23 mouse cellular contexts compared by ENCODE assay signal in genomic region chr17:27199205-27199604, GRCm38 (mm10). TPM values are rescaled to one million over a fixed set of nuclear protein-coding genes. Genes with fewer than 3 reads are reported as not detected.
DNase-seq lines count a peak whose midpoint lies in the region; ATAC-seq and TF ChIP-seq lines count a peak whose summit lies in the region.
"Had no signal": no experiment of that assay in that cellular context is flagged by ENCODE, and none has a peak within 500 bp of the region (broad histone marks: within the 10 kb centered on the region; RNA-seq: fewer than 3 reads in every experiment).

No protein-coding gene starts in this region.

- TF ChIP-seq CTCF in cerebellum, adult 2 months (IDR thresholded peaks at IDR 0.05; ENCODE audit: borderline replicate concordance, insufficient read depth, low read depth, low read length) = no peak
- no peak for TF ChIP-seq CTCF in E14TG2a.4 (conservative IDR thresholded peaks at IDR 0.05; ENCODE audit: low read length)
- TF ChIP-seq CTCF in midbrain, postnatal 0 days (IDR thresholded peaks at IDR 0.05) = no peak

- peaks cover 29% of the 10 kb centered on the region for H3K4me1 ChIP-seq in cerebellum, adult 2 months (ENCODE audit: control insufficient read depth, insufficient read depth, low read length)
- peaks cover 65% of the 10 kb centered on the region for H3K4me1 ChIP-seq in E14TG2a.4 (replicated peaks; ENCODE audit: low read depth, low read length)
- peaks cover 88% of the 10 kb centered on the region for H3K4me1 ChIP-seq in limb, embryonic 10.5 days
- H3K4me1 ChIP-seq in midbrain, postnatal 0 days (ENCODE audit: insufficient read depth, low read length) = 0 out of 2 replicates have a peak, but pooled peaks cover 2% of the 10 kb centered on the region

- 43% methylated on average over 9 of the region's 9 CpGs for WGBS in cerebellum, adult 2 months
- WGBS in limb, embryonic 10.5 days = 96% methylated on average over 9 of the region's 9 CpGs
- WGBS in midbrain, postnatal 0 days = 98% methylated on average over 9 of the region's 9 CpGs

- H3K9ac ChIP-seq in midbrain, postnatal 0 days (replicated peaks; ENCODE audit: low read length, poor library complexity, severe bottlenecking) = no peak overlapping the region

- no peak for TF ChIP-seq POLR2A in cerebellum, adult 2 months (IDR thresholded peaks at IDR 0.05; ENCODE audit: borderline replicate concordance, insufficient read depth, low read length)

- no peaks in the 10 kb centered on the region for H3K9me3 ChIP-seq in E14TG2a.4 (ENCODE audit: low read length)
- H3K9me3 ChIP-seq in limb, embryonic 10.5 days (replicated peaks) = no peaks in the 10 kb centered on the region
- H3K9me3 ChIP-seq in midbrain, postnatal 0 days (ENCODE audit: low read length) = no peaks in the 10 kb centered on the region
- H3K9me3 ChIP-seq: G1E had no signal

- H3K36me3 ChIP-seq in E14TG2a.4 (ENCODE audit: insufficient read depth, low read length) = peaks cover 71% of the 10 kb centered on the region
- H3K36me3 ChIP-seq in limb, embryonic 10.5 days = peaks cover 81% of the 10 kb centered on the region
- peaks cover 32% of the 10 kb centered on the region for H3K36me3 ChIP-seq in midbrain, postnatal 0 days (ENCODE audit: insufficient read depth, low read length)

- H3K27ac ChIP-seq in cerebellum, adult 2 months (ENCODE audit: insufficient read depth, low read length) = no peak overlapping the region
- peak overlapping the region; percentile 79; the same call in 1 of the 2 replicates for H3K27ac ChIP-seq in limb, embryonic 10.5 days
- no peak overlapping the region for H3K27ac ChIP-seq in midbrain, postnatal 0 days (ENCODE audit: low read depth, low read length)

- no peak for ATAC-seq in midbrain, postnatal 0 days (ENCODE audit: low FRiP score)
- ATAC-seq: activated CD4-positive, CD25-positive, alpha-beta regulatory T cell, adult 4 months; CD4-positive, CD25-positive, alpha-beta regulatory T cell, adult 4 months; Patski had no signal

- H3K4me2 ChIP-seq in midbrain, postnatal 0 days (ENCODE audit: low read depth, low read length, poor library complexity, severe bottlenecking) = no peak overlapping the region

- H3K27me3 ChIP-seq in cerebellum, adult 2 months (ENCODE audit: control insufficient read depth, insufficient read depth, low read length) = no peaks in the 10 kb centered on the region
- no peaks in the 10 kb centered on the region for H3K27me3 ChIP-seq in E14TG2a.4 (ENCODE audit: insufficient read depth, low read length)
- H3K27me3 ChIP-seq in limb, embryonic 10.5 days (ENCODE audit: low read depth, poor library complexity, severe bottlenecking) = no peaks in the 10 kb centered on the region
- H3K27me3 ChIP-seq in midbrain, postnatal 0 days (ENCODE audit: insufficient read depth, low read length) = no peaks in the 10 kb centered on the region
- H3K27me3 ChIP-seq: CH12.LX, Patski had no signal

- DNase-seq in cerebellum, postnatal 14 days = peak; percentile 43 to 56
- DNase-seq in cerebellum, adult 2 months = no peak
- no peak for DNase-seq in limb, embryonic 10.5 days (ENCODE audit: low spot score)
- no peak for DNase-seq in lung, postnatal 36 days
- no peak for DNase-seq in midbrain, postnatal 0 days (ENCODE audit: low spot score)
- DNase-seq: adrenal gland, adult 2 months; adrenal gland, adult 8-10 months; adrenal gland, postnatal 10 days; adrenal gland, postnatal 14 days; adrenal gland, postnatal 25 days; adrenal gland, postnatal 36 days; B cell, adult 2 months; cerebellum, adult 11 months; cerebellum, adult 11-12 months; cerebellum, adult 18-20 months; cerebellum, adult 8-10 months had no signal

- no peak overlapping the region for H3K4me3 ChIP-seq in cerebellum, adult 2 months (replicated peaks; ENCODE audit: insufficient read depth, low read depth, low read length)
- H3K4me3 ChIP-seq in E14TG2a.4 (replicated peaks; ENCODE audit: low read length) = peak overlapping the region; percentile 57
- H3K4me3 ChIP-seq in limb, embryonic 10.5 days = no peak overlapping the region
- no peak overlapping the region for H3K4me3 ChIP-seq in midbrain, postnatal 0 days (ENCODE audit: low read depth, low read length)

RNA-seq across cellular contexts. Expression of gene Lemd2, which starts 5.1 kb away (rescaled TPM):
- polyA plus RNA-seq in cerebellum, adult 2 months (2012; rRNA removed) = 76.4 and 76.5 TPM in 2 replicates
- polyA plus RNA-seq in limb, embryonic 10.5 days (2016; fragmentation: Nextera tagmentation; extraction: Ambion mirVana) = 17.9 and 20.2 TPM in 2 replicates
- 85.7 and 94.3 TPM in 2 replicates for total RNA-seq in midbrain, postnatal 0 days (2014; rRNA removed)
- 18.4 and 20.6 TPM in 2 replicates for polyA plus RNA-seq in midbrain, postnatal 0 days (2015; fragmentation: Nextera tagmentation; extraction: Ambion mirVana)

RNA-seq across cellular contexts. Expression of gene Ip6k3, which starts 31.6 kb away (rescaled TPM):
- 0.76 and 1.4 TPM in 2 replicates for polyA plus RNA-seq in cerebellum, adult 2 months (2012; rRNA removed)
- not detected in 2 replicates for polyA plus RNA-seq in limb, embryonic 10.5 days (2016; fragmentation: Nextera tagmentation; extraction: Ambion mirVana)
- 0.09 TPM in 1 of 2 replicates, not detected in the other for total RNA-seq in midbrain, postnatal 0 days (2014; rRNA removed)
- polyA plus RNA-seq in midbrain, postnatal 0 days (2015; fragmentation: Nextera tagmentation; extraction: Ambion mirVana) = 0.32 TPM in 1 of 2 replicates, not detected in the other
- total RNA-seq: MEL had no signal
- polyA plus RNA-seq: activated CD4-positive, CD25-positive, alpha-beta regulatory T cell, adult 4 months; CD4-positive, CD25-positive, alpha-beta regulatory T cell, adult 4 months; G1E had no signal

Comparison
In these comparisons a context has a peak if more than half of its experiments do, and no peak if none do; other contexts are left out.
1. DNase-seq: peak in cerebellum, postnatal 14 days (2 of 2); none in cerebellum, adult 2 months (0 of 2), limb, embryonic 10.5 days (single experiment), lung, postnatal 36 days (single experiment) and midbrain, postnatal 0 days (single experiment).